Mouse (Mus musculus) left cerebral cortex, postnatal 14 days (tissue): Measurements from ENCODE around the gene Cpm. TPM values are rescaled to one million over a fixed set of nuclear protein-coding genes. Genes with fewer than 3 reads are reported as not detected.

Experiments used
- DNase-seq, 2 experiments: peaks; one replicate each; pipeline ENCODE4 v3.0.0; 2021 to 2022; ENCODE audit warnings: low spot score in 2 of 2, mixed read lengths in 1 of 2
- intact Hi-C: fragments of 180-260 bp; cut with DNase I; formaldehyde crosslinking; loops from one replicate; pipeline ENCODE4 v1.15.1; 2025
- total RNA-seq, 2 experiments: library from RNA; stranded (reverse); gene quantifications; 2 replicates each; pipeline ENCODE4 v1.2.3; 2021

The Cpm gene
- total RNA-seq, 2 experiments from 2014 or later: 3.2 to 3.6 TPM

DNA sequence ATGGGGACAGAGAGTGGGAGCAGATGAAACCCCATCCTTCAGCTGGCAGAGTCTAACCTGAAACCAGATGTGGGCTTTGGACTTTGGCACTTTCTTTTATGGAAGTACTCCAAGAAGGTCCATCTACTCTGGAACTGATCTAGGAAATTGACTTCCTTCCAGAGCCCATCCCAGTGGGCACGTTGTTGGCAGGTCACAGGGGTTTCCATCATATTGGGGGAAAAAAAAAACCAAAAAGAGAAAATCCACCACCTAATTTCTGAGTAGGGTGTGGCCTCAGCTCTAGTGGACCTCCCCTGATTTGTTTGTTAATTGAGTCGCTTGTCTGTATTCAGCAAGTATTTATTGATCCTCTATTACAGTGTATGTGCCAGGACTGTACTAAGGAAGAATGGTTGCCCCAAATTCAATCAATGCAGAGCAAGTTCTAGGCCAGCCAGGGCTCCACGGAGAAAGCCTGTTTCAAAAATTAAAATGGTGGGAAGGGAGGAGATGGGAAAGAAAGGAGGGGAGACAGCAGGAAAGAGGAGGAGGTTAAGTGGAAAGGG lies 25.4 kb downstream of the Cpm start:
- DNase-seq: no peak
- intact Hi-C loops: no loop called here

DNA sequence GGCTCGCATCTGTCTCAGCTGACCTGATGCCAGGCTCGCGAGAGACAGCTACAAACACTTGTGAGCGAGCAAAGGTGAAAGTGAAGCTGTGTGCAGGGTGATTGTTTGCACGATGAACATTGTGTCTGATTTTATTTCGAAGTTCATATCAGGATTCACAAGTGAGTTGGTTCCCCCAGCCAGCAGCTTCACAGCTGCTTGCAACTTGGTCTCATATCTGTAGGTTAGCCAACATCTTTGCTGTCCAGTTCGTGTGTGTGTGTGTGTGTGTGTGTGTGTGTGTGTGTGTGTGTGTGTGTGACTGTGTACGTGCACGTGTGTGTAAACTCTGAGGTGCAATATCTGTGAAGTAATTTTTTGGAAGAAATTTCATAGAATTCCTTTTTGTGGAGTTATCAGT lies 26.2 kb downstream of the Cpm start:
- DNase-seq: no peak
- intact Hi-C loops: no loop called here

DNA sequence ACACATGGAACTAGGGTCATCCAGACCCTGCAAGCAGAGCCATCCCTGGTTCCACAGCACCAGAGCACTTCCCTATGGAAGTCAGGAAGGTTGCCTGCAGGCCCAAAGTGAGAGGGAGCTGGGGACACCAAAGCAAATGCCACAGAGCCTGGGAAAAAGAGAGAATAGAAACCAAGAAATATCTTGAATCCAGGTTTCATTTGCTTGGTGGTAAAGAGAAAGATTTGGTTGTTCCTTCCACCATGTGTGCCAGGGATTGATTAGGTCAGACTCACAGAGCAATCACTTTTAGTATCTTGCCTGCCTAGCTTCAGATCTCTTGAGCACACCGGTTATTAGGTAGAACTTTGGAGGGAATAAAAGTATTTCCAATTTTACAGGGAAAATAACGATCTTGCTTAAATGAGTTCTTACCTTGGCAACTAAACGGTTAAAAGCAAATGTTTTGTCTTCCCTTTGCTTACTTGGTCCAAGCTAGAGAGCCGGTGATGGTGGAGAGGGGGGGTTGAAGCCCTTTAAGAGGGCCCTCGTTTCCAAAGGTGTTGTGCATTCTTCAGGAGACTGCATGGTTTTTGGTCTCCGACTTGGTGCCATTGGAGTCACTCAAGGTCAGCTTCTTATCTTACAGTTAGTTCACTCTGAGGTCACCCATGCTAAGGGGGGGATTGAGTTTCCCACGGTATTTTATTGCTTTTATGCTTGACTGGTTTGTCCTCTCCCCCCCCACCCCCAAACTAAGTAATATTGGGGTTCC lies 26.8 kb downstream of the Cpm start:
- intact Hi-C loops: no loop called here
- no peak for DNase-seq

DNA sequence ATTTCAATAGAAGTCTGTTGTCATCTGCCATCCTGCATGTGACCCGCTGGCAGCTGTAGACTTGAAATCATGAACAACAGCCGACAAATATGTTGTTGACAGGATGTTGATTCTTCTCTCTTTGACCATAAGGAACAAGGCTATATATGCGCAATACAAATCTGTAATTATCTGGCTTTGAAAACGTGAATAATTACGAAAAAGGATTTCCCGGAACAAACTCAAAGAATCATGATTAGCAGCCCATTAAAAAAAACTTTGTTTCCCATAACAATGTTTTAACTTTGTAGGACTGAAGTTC lies 27.3 kb downstream of the Cpm start:
- no peak for DNase-seq
- intact Hi-C loops: no loop called here

DNA sequence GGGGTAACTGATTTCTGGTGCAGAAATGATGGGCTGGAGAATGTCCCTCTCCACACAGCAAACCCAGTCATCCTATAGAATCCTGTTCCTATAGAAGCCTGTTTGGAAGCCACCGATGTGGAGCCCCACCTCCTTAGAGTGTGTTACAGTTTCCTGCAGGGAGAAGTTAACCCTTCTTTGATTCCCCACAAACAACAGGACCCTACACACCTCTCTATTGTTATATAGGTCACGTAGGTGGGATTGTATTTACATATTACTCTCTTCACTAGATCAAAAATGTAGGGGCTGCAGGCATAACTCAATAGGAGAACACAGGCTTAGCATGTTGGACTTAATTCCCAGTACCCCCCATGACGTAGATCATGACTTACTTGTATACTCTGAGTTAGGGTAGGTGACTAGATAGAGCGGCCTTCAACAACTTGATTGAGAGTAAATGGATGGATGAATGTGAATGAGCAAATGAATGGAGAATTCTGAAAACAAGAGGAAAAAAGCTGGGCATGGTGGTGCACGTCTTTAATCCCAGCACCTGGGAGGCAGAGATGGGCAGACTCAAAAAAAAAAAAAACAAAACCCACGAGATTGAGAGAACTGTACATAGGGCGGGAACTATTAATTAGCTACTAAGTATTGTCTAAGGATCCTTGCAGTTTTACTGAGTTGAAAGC lies 27.8 kb downstream of the Cpm start:
- DNase-seq: no peak
- intact Hi-C loops: no loop called here

DNA sequence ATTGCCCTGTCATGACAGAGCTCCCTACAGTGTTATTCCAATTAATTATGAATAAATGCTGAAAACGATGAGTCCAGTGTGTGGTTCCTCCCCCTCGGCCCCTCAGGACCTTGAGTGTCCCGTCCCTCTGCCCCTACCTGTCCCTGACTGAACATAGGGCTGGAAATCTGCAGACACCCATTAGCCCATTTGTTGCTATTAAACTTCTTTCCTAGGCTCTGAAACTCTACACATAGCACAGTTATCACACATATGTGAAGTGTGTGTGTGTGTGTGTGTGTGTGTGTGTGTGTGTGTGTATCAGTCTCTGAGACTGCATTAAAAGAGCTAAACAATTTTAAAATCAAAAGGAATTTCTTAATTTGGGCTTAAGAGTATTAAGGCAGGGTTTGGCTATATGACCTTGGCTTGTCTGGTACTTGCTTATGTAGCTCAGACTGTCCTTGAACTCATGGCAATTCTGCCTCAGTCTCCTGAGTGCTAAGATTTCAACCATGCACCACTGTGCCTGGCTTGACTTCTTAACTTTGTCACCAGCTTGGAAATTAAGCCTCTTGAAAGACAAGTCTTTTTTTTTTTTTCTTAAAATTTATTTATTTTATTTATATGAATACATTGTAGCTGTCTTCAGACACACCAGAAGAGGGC lies 28.5 kb downstream of the Cpm start:
- DNase-seq: no peak
- intact Hi-C loops: no loop called here

DNA sequence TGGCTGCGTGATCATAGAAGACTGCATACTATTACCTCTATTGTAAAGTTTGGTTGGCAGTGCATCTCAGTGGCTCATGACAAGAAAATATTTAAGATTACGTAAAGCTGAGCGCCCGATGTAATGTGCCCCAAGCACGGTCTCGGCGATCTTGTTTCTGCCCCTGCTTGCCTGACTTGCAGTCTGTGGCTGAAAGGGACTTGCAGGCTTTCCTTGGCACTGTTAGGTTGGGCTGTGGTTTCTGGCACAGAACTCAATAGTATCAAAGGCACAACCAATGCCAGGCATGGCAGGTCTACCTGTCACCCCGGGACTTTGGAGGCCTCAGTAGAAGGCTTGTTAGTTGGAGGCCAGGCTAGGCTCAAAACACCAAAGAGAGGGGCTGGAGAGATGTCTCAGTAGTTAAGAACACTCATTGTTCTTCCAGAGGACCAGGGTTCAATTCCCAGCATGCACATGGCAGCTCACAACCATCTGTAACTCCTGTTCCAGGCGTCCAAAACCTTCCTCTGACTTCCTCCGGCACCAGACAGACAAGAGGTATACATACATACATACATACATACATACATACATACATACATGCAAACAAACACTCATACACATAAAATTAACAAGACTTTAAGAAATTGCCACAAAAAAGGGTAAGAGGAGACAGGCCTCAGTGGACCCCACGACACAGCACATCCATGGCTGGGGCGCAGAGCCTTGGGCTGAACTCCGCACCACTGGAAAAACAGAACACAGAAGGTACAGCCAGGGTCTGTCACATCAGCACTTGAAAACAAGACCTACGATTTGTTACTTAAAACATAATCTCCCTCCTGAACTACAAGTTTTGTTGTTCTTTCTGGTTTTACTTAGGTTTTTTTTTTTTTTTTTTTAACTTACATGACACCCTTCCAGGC lies 29.5 kb downstream of the Cpm start:
- no peak for DNase-seq
- intact Hi-C loops: no loop called here

DNA sequence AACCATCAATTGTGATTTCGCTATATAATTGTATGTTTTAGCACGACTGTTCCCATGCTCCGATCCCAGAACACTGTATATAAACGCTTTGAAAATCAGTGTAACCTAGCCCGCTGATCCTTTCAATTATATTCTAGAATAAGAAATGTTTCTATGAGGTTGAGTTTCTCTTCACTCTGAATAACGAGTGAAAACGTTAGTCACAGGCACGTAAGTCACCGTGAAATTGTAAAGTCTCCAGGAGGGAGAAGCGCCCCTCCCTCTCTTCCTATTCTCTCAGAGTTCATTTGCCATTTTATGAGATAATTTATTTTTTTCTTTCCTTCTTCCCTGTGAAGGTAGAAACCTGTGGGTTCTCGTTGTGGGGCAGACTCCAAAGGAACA lies 30.1 kb downstream of the Cpm start:
- no peak for DNase-seq
- intact Hi-C loops: no loop called here

DNA sequence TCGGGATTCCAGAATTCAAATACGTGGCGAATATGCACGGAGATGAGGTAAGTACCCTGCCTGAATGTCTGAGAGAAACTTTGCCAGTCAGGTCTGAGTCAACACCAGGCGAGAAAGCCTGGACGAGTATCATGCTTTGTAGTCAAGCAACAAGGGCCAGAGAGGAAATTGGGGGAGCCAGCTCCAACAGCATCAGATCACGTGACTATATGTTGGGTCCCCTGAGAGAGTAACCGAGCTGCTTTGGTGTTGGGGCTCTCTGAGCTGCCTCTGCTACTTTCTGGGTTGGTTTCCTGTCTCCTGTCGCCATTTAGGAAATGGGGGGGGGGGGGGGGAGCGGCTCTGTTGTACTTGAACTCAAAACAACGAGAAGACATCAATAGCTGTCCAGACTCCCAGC lies 30.5 kb downstream of the Cpm start:
- intact Hi-C loops: no loop called here
- no peak for DNase-seq

DNA sequence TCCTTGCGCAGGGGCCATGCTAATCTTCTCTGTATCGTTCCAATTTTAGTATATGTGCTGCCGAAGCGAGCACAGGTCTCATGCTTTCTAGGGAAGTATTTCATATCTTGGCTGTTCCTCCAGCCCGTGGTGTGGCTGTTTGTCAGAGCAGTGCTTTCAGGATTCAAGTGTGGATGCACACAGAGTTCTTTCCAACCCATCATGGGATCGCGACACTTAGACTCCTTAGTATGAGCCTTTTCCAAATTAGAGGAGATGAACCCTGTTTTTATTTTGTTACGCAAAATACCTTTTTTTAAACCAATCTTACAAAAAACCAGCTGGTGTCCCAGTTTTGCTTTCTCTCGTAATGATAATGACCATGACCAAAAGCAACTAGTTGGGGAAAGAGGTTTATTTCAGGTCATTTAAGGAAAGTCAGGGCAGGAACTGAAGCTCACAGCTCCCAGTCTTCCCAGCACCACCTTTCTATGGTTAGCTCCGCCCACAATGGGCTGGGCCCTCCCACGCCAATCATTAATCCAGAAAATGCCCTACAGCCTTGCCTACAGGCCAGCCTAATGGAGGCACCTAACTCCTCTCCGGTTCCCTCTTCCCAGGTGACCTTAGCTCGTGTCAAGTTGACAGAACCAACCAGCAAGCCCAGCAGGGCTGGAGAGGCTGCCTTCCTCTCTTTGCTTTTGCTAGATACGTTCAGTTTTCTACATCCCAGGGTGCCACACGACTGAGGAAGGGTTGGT lies 33.2 kb downstream of the Cpm start:
- intact Hi-C loops: no loop called here
- DNase-seq: no peak

DNA sequence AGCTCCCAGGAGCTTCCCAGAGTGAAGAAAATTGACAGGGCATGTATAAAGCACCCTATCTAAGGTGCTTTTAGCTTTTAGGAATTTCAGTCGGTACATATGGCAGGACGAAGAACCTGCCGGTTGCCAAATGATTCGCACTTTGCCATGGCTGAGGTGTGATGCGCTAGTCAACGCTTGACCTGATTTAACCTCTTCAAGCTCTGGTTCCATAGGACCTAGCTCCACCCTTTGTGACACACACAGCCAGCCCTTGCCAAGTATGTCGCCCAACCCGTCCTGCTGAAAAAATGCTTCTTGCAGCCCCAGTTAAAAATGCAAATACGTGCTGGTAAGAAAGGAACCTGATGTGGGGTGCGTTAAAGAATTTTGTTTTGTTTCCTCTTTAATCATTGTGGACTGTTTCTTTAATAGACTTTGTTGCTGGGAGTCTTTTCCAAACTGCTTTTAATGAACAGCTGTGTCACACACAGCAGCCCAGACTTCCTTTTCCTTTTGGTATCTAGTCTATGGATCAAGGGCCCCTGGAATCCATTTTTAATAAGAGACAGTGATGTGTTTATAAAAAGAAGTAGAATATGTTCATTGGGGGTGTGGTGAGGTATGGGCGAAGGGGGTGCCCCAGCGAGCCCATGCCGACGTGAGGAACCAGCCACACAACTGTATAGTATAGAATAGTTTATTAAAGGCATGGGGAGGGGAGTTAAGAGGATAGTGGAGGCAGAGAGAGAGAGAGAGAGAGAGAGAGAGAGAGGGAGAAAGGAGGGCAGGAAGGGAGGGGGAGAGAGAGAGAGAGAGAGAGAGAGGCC lies 34.0 kb downstream of the Cpm start:
- intact Hi-C loops: no loop called here
- DNase-seq: no peak

DNA sequence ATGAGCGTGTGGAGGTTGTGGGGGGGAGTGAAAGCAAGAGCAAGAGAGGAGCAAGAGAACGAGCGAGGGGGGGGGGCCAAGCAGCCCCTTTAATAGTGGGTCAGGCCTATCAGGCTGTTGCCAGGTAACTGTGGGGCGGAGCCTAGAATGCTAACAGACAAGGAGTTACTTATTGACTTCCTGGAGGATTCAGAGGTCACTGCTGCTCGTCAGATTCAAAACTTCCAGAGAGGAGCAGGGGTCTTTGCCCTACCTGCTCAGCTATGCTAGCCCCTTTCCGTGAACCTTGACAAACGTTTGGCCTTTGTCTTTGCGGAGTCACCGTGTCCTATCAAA lies 34.5 kb downstream of the Cpm start:
- intact Hi-C loops: no loop called here
- no peak for DNase-seq

DNA sequence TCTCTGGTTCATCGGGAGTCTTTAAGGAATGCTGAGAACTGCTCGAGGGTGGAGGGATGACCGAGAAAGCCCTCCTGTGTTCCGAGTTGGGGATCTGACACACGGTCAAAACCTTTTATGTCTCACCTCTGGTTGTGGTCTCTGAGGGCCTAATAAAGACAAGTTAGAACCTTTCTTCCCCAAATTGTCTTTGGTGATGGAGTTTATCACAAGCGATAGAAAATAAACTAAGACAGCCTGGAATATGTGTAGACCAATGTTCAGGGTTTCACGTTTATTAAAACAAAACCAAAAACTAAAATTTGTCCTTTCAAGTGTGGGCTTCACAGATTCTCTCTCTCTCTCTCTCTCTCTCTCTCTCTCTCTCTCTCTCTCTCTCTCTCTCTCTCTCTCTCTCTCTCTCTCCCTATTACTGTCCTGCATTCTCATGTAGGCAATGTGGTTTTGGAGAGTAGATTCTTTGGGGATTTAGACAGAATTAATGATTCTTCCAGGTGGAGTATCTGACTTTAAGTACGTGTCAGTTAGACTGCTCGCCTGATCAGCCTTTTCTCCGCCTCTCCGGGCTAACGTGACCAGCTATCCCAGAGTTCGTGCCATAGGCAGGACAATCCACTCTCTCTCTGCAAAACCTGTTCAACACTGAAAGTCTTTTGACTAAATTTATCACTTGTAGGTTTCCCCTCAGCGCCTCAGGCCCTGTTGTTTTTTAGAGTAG lies 35.1 kb downstream of the Cpm start:
- no peak for DNase-seq
- intact Hi-C loops: no loop called here

DNA sequence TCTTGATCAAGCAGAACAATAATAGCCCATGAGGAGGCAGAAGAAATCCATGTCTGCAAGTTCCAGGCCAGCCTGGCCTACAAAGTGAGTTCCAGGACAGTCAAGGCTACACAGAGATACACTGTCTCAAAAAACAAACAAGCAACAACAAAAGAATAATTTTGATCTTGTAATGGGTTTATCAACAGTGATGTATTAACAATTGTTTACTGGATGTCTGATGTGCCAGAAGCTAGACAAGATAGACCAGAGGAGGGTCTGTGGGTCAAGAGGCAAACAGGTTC lies 35.6 kb downstream of the Cpm start:
- intact Hi-C loops: no loop called here
- no peak for DNase-seq

DNA sequence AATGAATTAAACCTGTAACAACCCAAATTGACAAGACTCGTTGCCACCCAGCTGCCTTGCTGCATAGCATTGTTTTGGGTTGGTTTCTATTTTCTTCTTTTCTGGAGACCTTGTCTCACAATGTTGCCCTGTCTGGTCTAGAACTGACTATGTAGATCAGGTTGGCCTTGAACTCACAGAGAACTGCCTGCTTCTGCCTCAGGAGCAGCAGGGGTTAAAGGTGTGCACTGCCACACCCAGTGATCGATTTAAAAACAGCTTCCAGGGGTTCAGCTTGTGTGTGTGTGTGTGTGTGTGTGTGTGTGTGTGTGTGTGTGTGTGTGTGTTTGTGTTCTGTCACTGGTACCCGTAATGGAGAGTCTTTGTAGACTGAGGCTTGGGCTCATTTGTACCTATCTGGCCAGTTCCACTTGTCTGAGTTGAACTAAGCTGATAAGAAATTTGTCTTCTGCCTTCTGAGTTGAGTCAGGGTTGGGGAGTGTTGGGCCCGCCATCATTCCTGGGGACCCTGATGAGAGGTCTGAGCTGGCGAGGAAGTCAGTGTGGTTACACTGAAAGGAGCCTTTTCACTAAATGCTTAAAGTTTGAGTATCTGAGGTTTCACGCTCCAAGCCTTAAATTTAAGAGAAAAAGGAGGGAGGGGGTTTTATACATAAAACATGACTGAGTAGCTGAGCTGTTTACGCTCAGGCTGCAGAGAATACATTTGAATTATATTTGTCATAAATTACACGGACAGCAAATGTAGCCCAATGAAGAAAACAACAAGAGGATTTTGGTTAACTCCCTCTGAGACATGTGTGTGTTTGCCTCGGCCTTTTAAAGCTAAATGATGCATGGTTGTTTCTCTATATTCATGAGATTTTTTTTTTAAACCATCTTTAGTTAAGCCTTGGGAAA lies 36.3 kb downstream of the Cpm start:
- no peak for DNase-seq
- intact Hi-C loops: no loop called here

DNA sequence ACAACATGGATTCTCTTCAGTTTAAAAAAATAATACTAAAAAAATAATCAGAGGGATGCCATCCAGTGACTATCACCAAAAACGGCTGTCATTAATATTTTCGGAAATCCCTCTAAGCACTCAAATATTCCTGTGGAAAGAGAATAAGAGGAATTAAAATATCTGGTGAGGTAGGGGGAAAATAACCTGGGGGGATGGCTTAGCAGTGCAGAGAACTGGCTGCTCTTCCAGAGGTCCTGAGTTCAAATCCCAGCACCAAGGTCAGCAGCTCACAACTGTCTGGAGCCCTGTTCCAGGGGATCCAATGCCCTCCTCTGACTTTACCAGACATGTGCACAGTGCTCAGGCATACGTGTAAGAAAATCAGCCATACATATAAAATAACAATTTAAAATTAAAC lies 37.1 kb downstream of the Cpm start:
- DNase-seq: no peak

DNA sequence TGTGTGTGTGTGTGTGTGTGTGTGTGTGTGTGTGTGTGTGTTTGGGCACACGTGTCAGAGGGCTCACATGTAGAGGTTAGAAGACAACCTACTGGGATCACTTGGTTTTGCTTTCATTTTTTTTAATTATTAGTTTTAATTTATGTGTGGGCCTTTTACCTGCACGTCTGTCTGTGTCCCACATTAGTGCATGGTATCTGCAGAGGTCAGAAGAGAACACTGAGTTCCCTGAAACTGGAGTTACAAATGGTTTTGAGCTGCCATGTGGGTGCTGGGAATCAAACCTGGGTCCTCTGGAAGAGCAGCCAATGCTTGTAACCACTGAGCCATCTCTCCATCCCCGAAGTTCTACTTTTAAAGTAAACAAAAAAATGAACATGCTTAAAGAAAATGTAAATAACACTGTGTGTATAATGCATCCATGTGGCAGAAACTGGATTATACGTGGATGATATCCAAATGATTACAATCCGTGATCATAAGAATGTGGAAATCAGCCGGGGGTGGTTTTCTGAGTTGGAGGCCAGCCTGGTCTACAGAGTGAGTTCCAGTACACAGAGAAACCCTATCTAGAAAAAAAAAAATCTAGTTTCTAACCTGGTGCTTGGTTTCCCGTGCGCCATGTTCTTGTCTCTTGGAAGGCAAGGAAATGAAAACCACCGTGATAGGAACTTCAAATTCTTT lies 37.8 kb downstream of the Cpm start:
- intact Hi-C loops: no loop called here
- no peak for DNase-seq

More for the DNA sequence above, 37.1 kb downstream of the Cpm start:
- intact Hi-C loops: no loop called here
